Mouse (Mus musculus) adrenal gland, postnatal 14 days (tissue): Measurements from ENCODE around the gene Gm20823. TPM values are rescaled to one million over a fixed set of nuclear protein-coding genes. Genes with fewer than 3 reads are reported as not detected.
"Not testable (repeated sequence)": the region's sequence is repeated elsewhere in the genome, so short reads cannot be mapped to it uniquely, and the experiment has no call there.

Experiments used
- DNase-seq: peaks from one replicate; pipeline ENCODE4 v3.0.0; 2021; ENCODE audit warnings: mixed read lengths
- long read RNA-seq, 2 experiments: library from polyadenylated mRNA; stranded (forward); transcript quantifications; one replicate each; pipeline ENCODE4 v2.0.0; 2021
- total RNA-seq: library from RNA; stranded (reverse); gene quantifications from 2 replicates; pipeline ENCODE4 v1.2.3, GENCODE M21; 2021

Gene Gm20823
- not detected in 2 replicates for total RNA-seq
- long read RNA-seq, experiment 1: 0 reads
- long read RNA-seq, experiment 2: 0 reads

GRCm38 (mm10) chrY:62464745-62465144, at the start of gene Gm20823:
TSS of gene Gm20823 (minus strand) at chrY:62464845.
- not testable (repeated sequence) for DNase-seq
